Mouse (Mus musculus) cerebellum, adult 9-10 months (tissue): ENCODE results near the gene 4930402H24Rik.

Experiments
- DNase-seq: peaks from one replicate; pipeline ENCODE4 v3.0.0; 2022

Gene 4930402H24Rik

DNA sequence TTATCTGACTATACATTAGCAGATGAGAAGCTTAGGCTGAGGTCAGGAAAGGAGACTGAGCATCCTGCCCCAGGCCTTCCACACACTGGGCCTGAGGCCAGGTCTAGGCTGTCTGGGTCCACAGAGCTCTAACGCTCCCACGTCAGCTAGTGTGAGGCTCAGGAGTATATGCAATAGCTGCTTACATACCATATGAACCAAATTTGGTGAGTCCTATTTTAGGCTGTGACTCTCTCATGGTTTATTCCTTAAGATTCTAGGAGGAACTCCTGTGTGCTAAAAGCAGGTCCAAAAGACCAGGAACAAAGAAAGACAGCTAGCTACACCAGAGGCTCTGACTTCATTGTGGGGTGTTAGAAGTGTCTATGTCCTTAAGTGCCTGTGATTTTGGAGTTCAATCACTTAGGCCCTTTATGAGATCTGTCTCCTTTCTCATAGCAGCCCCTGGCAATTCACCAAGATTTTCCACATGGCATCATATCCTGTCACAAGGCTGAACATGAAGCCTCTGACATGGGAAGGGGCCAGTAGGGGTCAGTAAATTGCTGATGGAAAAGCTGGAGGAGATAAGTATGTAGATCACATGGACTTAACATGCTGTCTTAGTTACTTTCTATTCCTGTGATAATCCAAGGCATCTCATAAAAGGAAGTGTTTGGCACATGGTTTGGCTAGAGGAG lies 177.2 kb downstream of the 4930402H24Rik start:
- no peak for DNase-seq

DNA sequence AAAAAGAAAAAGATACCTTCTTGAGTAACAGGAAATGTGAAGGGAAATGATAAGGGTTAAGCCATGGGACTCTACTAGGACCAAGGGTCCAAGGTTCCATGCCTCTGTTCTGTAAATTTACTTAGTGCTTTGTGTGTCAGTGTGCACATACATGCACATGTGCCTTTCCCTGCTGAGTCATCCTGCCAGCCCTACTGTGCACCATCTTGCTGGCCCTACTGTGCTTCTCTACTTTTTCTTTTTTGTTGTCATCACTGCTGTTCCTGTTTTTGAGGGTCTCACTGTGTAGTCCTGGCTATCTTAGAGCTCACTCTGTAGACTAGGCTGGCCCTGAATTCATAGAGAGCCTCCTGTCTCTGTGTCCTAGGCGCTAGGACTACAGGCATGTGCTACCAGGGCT lies 178.5 kb downstream of the 4930402H24Rik start:
- no peak for DNase-seq

GRCm38 (mm10) chr2:130724369-130724768 lies 181.8 kb downstream of the 4930402H24Rik start:
- DNase-seq, result peak; percentile 68

DNA sequence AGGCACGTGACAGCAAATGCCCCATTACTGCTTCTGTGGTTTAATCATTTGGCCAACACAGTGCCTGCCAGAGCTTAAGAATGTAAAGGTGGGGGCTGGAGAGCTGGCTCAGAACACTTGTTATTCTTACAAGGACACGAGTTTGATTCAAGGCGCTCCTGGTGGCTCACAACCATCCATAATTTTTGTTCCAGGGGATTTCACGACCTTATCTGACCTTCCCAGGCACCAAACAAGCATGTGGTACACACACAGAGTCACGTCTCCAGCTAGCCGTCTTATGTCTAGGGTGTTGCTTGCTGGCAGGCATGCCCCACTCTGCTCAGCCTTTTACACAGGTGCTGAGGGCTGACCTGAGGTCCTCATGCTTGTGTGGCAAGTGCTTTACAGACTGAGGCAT lies 188.3 kb downstream of the 4930402H24Rik start:
- DNase-seq, result no peak

DNA sequence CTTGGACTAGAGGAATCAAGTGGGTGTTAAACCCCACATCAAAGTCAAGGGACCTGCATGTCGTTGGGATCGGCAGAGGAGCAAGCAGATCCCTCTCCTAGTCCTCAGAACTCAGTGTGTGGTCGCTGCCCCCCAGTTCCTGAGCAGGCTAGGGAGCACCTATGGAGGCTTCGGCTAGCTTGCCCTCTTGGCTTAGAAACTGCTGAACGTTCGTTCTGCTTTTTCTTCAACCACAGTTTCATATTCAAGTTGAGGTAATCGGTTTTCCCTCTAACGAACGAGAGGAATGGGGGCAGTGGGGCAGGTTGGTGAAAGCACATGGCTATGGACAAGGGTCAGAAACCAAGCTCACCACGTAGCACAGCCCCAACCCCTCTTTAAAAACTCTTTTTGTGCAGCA lies 199.1 kb downstream of the 4930402H24Rik start:
- DNase-seq, result no peak

GRCm38 (mm10) chr2:130706602-130707001 lies 199.6 kb downstream of the 4930402H24Rik start:
- DNase-seq, result no peak

GRCm38 (mm10) chr2:130705178-130705577 lies 201.0 kb downstream of the 4930402H24Rik start:
- no peak for DNase-seq

DNA sequence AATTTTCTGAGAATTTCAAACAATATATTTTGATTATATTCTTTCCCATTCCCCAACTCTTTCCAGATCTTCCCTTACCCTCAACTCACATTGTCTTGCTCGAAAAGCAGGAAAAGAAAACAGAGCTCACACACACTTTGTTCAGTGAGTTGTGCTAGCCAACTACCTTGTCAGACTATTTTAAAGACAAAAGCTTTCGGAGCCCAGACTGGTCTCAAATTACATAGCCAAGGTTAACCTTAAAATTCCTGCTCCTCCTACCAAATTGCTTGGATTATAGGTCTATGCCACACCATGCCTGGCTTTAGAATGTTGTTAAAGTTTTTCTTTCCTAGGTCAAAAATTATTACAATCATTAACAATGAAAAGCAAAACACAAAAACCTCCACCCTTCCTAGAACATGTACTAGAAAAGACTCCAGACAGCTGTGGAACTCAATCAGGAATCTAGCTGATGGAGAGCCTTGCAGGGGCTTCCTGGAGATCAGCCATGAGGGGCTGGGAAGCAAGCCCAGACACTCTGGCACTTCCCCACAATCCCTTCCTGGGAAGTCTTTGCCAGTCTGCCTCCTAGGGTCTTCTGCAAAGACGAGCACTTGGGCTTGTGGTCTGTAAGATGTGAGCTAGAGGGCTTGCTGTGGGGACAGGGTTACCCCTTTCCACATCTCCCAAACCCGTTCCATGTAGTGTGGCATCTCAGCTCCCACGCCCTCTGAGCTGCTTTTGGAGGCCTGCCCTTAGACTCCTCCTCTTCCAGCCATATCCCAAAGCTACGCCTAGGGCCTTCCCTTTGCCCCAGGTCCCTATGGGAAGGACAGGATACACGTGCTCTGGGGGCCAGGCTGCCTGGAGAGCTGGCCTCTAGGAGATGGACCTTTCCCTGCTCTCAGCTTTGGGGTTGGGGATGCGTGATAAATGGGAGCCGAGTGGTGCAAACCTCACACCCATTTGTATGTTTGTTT lies 201.9 kb downstream of the 4930402H24Rik start:
- no peak for DNase-seq

DNA sequence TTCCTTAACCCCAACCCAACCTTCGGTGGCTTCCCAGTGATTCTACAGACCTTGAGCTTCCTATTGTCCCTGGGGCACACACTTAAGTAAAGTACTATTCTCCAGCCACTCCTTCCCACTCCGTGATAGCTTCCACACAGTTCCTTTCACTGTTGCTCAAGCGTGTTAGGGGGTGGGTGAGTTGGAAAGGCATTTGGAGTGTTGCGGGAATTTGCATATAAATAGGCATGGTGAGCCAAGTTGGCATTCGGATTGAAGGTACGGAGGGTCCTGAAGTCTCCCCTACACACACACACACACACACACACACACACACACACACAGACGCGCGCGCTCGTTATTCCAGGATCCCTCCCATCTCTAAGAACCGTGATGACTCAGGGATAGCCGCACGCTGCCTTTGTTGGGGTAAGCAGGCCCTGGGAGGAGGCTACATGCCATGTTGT lies 208.4 kb downstream of the 4930402H24Rik start:
- DNase-seq, result no peak

DNA sequence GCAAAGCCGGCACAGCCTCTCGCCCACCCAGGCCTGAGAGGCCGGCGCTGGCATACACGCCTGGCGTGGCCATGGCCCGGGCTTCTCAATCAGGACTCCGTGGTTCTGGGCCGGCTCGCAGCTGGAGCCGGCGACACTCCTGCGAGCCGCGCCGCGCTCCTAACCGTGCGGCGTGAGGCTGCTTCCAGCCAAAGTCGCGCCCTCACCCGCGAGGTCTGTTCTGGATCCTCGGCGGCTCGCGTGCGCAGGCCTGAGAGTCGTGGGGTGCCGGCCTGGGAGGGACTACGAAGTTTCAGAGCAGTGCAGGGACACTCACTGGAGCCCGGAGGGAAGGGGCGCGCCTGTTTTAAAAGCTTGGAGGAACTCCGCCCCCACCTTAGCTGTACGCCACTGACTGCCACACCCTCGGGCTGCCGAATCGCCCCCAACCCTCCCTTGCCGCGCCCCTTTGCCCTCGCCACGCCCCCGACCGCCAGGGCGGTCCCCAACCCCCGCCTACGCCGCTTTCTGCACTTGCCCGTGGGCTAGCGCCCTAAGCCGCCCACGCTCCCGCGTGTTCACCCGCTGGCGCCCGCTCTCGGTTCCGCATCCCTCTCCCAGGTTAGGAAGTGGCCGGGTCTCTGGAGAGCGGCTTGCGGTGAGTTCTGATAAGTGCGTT lies 208.9 kb downstream of the 4930402H24Rik start, which contains the start of gene Slc4a11:
Slc4a11 (minus strand) TSS at position 367 of the 658 bp plus-strand sequence.
- no peak for DNase-seq

- no peak for DNase-seq
These were observed 209.5 kb downstream of the 4930402H24Rik start for GRCm38 (mm10) chr2:130696700-130697152.

- no peak for DNase-seq
These were observed 212.6 kb downstream of the 4930402H24Rik start for GRCm38 (mm10) chr2:130693563-130693962.

GRCm38 (mm10) chr2:130689011-130689410 lies 217.2 kb downstream of the 4930402H24Rik start:
- no peak for DNase-seq

DNA sequence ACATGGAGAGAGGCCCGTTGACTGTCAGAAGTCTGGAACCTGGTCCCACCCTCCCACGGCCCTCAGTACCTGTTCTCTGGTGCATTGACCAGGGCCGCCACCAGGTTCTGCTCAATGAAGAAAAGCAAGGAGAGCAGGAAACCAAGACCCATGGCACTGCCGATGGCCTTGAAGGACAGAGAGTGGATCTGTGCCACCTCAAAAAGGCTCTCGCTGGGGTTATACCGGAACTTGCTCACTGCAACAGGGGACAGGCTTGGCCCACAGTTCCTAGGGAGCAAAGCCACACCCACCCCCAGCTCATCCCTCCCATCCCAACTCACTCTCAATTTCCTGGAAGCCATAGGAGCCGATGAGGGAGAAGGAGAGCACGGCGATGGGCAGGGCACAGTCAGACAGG lies 220.8 kb downstream of the 4930402H24Rik start:
- no peak for DNase-seq

GRCm38 (mm10) chr2:130681531-130681930 lies 224.7 kb downstream of the 4930402H24Rik start:
- DNase-seq, result no peak

DNA sequence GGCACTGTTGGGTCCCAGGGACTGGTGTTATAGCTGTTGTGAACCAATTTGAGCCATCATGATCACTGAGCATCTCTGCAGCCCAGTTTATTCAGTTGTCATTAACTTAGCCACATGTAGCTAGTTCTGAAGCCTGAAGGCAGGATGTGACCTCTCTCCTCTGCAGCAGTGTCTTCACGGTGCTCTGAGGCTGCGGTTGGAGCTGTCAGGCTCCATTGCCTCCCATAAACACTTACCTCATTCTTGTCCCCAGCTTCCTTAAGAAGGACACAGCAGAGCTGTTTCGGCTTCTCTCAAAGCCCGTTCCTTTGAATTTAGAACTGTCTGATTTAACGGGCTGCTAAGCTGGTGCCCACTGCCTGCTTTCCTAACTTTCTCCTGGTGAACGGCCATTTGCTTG lies 226.3 kb downstream of the 4930402H24Rik start:
- DNase-seq, result no peak

DNA sequence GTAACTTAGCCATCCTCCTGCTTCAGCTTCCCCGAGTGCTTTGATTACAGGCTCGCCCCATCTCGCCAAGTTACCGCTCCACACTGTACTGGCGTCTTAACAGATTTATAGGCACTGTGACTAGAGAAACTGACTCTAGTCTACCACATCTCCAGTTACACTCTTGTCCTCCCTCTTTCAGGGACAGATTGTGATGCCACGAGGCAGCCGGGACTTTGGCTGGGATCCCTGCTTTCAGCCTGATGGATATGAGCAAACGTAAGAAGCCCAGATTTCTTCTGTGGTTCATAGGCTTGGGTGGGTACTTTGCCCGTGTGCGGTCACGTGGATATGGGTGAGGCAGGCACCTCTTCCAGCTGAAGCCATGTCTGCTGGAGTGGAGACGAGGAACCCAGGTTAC lies 227.1 kb downstream of the 4930402H24Rik start:
- no peak for DNase-seq

- DNase-seq, result no peak
These were observed 229.0 kb downstream of the 4930402H24Rik start for GRCm38 (mm10) chr2:130677211-130677610.

DNA sequence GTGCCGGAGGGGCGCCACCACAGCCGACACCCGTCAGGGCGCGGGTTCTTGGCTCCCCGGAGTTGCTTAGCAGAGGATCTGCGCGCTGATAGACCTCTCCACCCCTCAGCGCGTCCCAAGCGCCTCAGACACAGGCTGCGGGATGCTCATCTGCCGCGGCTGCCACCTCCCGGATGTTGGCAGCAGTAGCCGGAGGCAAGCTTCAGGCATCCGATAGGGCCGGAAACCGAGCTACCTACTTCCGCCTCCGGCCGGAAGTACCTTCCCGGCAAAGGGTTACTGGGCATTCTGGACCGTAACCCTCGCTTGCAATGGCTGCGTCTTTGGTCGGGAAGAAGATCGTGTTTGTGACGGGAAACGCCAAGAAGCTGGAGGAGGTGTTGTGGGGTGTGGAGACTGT lies 238.6 kb downstream of the 4930402H24Rik start, which contains the start of gene Itpa:
Itpa (plus strand) TSS at position 52 of the 400 bp plus-strand sequence.
- peak; percentile 88 for DNase-seq

GRCm38 (mm10) chr2:130664102-130664701 lies 242.0 kb downstream of the 4930402H24Rik start, which contains the start of gene Ddrgk1:
Ddrgk1 (minus strand) TSS chr2:130664659.
- peak; percentile 96 for DNase-seq

DNA sequence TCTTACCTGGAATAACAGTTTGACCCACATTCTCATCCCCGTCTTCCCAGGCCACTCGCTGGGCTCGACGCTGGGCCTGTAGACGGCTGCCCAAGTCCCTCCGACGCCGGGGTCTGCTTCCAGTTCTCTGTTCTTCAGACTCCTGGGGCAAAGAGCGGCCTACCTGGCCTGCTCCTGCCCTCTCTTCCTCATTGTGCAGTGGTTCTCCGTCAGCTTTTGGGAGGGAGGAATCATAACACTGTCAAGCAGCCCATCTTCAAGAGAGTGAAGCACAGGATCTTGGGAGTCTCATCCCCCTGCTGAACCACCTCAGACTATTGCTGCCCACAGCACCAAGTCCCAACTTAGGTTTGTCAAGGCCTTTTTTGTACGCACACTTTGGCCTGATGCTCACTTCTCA lies 242.9 kb downstream of the 4930402H24Rik start:
- peak; percentile 44 for DNase-seq

DNA sequence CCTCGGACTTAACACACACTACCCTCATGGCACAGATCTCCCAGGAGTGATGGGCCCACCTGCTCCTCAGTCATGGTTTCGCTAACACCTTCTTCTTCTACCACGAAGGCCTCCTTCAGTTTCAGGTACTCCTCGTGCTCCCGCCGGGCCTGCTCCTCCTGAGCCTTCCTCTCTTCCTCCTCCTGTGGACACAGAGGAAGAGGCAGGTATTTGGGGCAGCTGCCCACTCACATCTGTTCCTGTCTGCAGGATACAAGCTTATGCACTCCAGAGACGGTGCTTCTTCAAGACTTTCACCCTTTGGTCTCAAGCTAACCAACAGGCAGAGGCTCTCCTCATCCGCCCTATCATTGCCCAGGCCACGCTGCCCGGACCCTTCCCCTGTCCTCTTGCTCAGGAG lies 247.7 kb downstream of the 4930402H24Rik start:
- no peak for DNase-seq
